ENCODE assay signal across 8 mouse cellular contexts in the genomic region with DNA sequence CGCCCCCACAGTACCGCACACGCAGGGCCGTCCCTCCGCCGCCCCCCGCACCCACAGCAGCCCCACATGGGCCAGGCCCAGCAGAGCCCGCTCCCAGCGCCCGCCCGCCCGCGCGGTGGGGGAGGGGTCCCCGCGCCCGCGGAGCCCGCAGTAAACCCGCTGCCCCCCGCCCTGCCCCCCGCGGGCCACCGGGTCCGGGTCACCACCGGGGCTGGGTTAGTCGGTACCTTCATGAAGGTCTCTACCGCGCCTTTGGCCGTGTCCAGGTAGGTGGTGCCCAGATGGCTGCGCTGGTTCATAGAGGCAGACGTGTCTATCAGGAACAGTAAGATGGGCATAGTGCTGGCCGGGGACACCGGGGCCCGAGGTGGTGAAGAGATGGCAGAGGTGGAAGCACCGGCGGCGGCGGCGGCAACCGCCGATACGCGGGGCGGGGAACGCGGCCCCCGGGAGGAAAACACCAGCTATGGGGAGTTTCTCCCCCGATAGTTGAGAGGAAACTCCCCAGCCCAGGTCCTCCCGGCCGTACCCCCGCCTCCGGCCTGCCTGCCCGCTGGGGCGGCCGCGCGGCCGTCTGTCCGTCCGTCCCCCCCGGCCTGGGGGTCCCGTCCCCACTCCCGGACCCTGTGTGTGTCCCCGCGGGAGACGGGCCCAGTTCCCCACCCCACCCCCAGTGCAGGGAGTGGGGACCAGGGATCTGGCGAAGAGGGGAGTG. TPM values are rescaled to one million over a fixed set of nuclear protein-coding genes. Genes with fewer than 3 reads are reported as not detected.
A peak's percentile ranks its signal among the peaks of the same experiment; 100 is the strongest.
DNase-seq lines count a peak whose midpoint lies in the region; ATAC-seq and TF ChIP-seq lines count a peak whose summit lies in the region.

No protein-coding gene starts in this region.

- no peak for DNase-seq in Patski (ENCODE audit: low read depth, low spot score)
- DNase-seq in cerebellum, postnatal 4 days (ENCODE audit: low spot score in 2 of 2): peak; percentile 28 to 58
- peak; percentile 53 for DNase-seq in gastrocnemius, adult 18-20 months (ENCODE audit: low spot score)
- DNase-seq in left cerebral cortex, adult 18-20 months (ENCODE audit: low spot score in 2 of 2): peak; percentile 41 to 50
- DNase-seq in lung, postnatal 36 days: peak; percentile 50
- peak; percentile 62 for DNase-seq in right cerebral cortex, postnatal 4 days

- peak overlapping the region; percentile 94 for H3K27ac ChIP-seq in hindbrain, embryonic 15.5 days (replicated peaks)

- in situ Hi-C loops in Patski (cut with MboI; ENCODE audit: low pct_unique_long_range_greater_than_20kb): loop anchor here (5.0 kb wide), 1 partner anchor 72 kb away; no protein-coding TSS in a partner anchor

- 0 out of 2 replicates have a peak, but pooled peaks cover 6% of the 10 kb centered on the region for H3K36me3 ChIP-seq in hindbrain, embryonic 15.5 days

- no peak for TF ChIP-seq CTCF in Patski (IDR thresholded peaks at IDR 0.05)

- H3K4me1 ChIP-seq in hindbrain, embryonic 15.5 days (replicated peaks): peaks cover 17% of the 10 kb centered on the region

- H3K4me2 ChIP-seq in hindbrain, embryonic 15.5 days: peak overlapping the region; percentile 70

- H3K27me3 ChIP-seq in Patski: no peaks in the 10 kb centered on the region
- H3K27me3 ChIP-seq in hindbrain, embryonic 15.5 days: no peaks in the 10 kb centered on the region

- CTCF ChIA-PET in Patski (lab: Charles Lee): interaction anchor here (0.6 to 1.1 kb wide), 2 partner anchors 10 to 22 kb away, joined by 3 read pairs; no protein-coding TSS in a partner anchor

- ATAC-seq in Patski: peak; percentile 13
- peak; percentile 43 for ATAC-seq in hindbrain, embryonic 15.5 days (ENCODE audit: low FRiP score, low read depth)
- ATAC-seq in activated CD4-positive, CD25-positive, alpha-beta regulatory T cell, adult 4 months: no peak

- WGBS in hindbrain, embryonic 15.5 days: under 1% methylated on average over 53 of the region's 68 CpGs

- H3K9ac ChIP-seq in hindbrain, embryonic 15.5 days: peak overlapping the region; percentile 87

- H3K4me3 ChIP-seq in hindbrain, embryonic 15.5 days: peak overlapping the region; percentile 79

- POLR2A ChIA-PET in Patski (lab: Charles Lee): interaction anchor here (0.6 to 0.7 kb wide), 2 partner anchors 414 to 427 kb away, joined by 5 to 7 read pairs; no protein-coding TSS in a partner anchor

- no peaks in the 10 kb centered on the region for H3K9me3 ChIP-seq in hindbrain, embryonic 15.5 days

RNA-seq across cellular contexts. Expression of a gene that starts 0.5 kb away (rescaled TPM):
- 25.6 TPM for polyA plus RNA-seq in Patski (2021)
- total RNA-seq in gastrocnemius, adult 18-20 months (2021): 10 to 100 TPM; 12.4 to 13.2 TPM
- polyA plus RNA-seq in hindbrain, embryonic 15.5 days (2015; fragmentation: Nextera tagmentation; extraction: Ambion mirVana): 14.5 and 14.7 TPM in 2 replicates
- 10 to 100 TPM; 32.2 to 43.1 TPM for total RNA-seq in left cerebral cortex, adult 18-20 months (2021)
- polyA plus RNA-seq in activated CD4-positive, CD25-positive, alpha-beta regulatory T cell, adult 4 months (2017; shearing (Covaris generic)): 10 to 100 TPM; 14.9 to 20.7 TPM
